Mouse (Mus musculus): ENCODE results near the gene Adh7.

DNA sequence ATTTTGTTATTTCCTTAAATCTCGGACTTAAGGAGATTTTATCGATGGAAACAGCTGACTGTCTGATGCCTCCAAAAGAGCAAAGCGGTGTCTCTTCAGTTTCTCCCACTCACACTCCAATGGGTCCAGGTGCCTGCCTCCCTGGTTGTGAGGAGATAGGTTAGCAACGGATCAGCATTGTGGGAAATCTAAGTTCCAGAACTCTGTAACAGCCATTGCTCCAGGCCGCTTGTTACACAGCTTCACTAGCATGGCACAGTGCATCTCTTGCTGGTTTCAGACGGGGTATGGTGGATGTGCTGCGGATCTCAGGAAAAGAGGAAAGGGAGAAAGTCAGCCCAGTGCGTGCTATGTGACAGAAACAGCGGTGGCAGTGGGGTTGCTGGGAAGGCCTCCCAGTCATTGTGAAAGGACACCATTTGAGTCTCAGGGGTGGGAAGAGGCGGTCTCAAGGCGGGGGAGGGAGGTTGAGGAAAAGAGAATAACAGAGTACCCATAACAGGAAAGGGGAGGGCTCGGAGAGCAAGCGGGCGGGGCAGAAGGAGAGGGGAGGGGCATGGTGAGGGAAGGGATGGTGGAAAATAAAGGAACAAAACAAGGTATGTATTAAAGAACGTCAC, 23.8 kb upstream of the Adh7 start, which contains the start of gene 4930579F01Rik:
- TF ChIP-seq CTCF (IDR thresholded peaks at IDR 0.05; ENCODE audit: borderline replicate concordance, insufficient read depth, low read length) = no peak
- no peak for TF ChIP-seq POLR2A (IDR thresholded peaks at IDR 0.05; ENCODE audit: low read depth, low read length)

All from embryonic fibroblast, embryonic 13.5 days (primary cell).